Mouse (Mus musculus) limb, embryonic 15.5 days (tissue): ENCODE results near the gene Clec4a1. TPM values are rescaled to one million over a fixed set of nuclear protein-coding genes. Genes with fewer than 3 reads are reported as not detected.

Experiments used
- ATAC-seq: fragments of 200-750 bp; cut with Nextera tagmentation; 2 replicates; pipeline ENCODE4 v1.8.0; 2017; ENCODE audit warnings: low read depth, moderate TSS enrichment; ENCODE audit not compliant: insufficient number of reproducible peaks, low FRiP score, low TSS enrichment
- H3K27ac ChIP-seq: fragments of 300-500 bp; sonication (generic); 2 replicates; pipeline ENCODE4 v1.5.1; 2015; ENCODE audit warnings: moderate library complexity, mild to moderate bottlenecking, inconsistent platforms
- H3K27me3 ChIP-seq: fragments of 300-500 bp; sonication (generic); 2 replicates; pipeline ENCODE4 v1.6.1; 2015; ENCODE audit warnings: inconsistent platforms
- H3K36me3 ChIP-seq: fragments of 300-500 bp; sonication (generic); 2 replicates; pipeline ENCODE4 v1.6.1; 2015; ENCODE audit warnings: inconsistent platforms
- H3K4me1 ChIP-seq: fragments of 300-500 bp; sonication (generic); 2 replicates; pipeline ENCODE4 v1.6.1; 2015; ENCODE audit warnings: inconsistent platforms
- H3K4me2 ChIP-seq: fragments of 300-500 bp; sonication (generic); 2 replicates; pipeline ENCODE4 v1.6.1; 2015; ENCODE audit warnings: mild to moderate bottlenecking, inconsistent platforms
- H3K4me3 ChIP-seq: fragments of 300-500 bp; sonication (generic); 2 replicates; pipeline ENCODE4 v1.5.1; 2015; ENCODE audit warnings: mild to moderate bottlenecking, inconsistent platforms
- H3K9ac ChIP-seq: fragments of 300-500 bp; sonication (generic); 2 replicates; pipeline ENCODE4 v1.6.1; 2015; ENCODE audit warnings: inconsistent platforms
- H3K9me3 ChIP-seq: fragments of 300-500 bp; sonication (generic); 2 replicates; pipeline ENCODE4 v1.6.1; 2016; ENCODE audit warnings: inconsistent platforms
- WGBS: fragments of 180-500 bp; shearing (Covaris S2); methylation state at CpG from one replicate; pipeline ENCODE4 v1.1.7; 2015; 5-methylcytosine and 5-hydroxymethylcytosine counted together
- polyA plus RNA-seq: library from polyadenylated mRNA; unstranded; fragments of >200 nt; fragmentation: Nextera tagmentation; extraction: Ambion mirVana; gene quantifications from 2 replicates; pipeline ENCODE4 v1.2.1, GENCODE M21; 2015

Gene Clec4a1
- polyA plus RNA-seq, 1 experiment from 2014 or later, result 4.4 TPM

GRCm38 (mm10) chr6:122934845-122935244 lies 13.2 kb downstream of the Clec4a1 start:
- no peak for ATAC-seq
- H3K9ac ChIP-seq, result no peak overlapping the region
- H3K4me3 ChIP-seq, result no peak overlapping the region
- H3K4me2 ChIP-seq, result no peak overlapping the region
- no peaks in the 10 kb centered on the region for H3K36me3 ChIP-seq
- H3K27me3 ChIP-seq, result no peaks in the 10 kb centered on the region
- no peaks in the 10 kb centered on the region for H3K9me3 ChIP-seq
- no peaks in the 10 kb centered on the region for H3K4me1 ChIP-seq
- 83% methylated on average over 3 of the region's 3 CpGs for WGBS
- no peak overlapping the region for H3K27ac ChIP-seq

- Histone ChIP-seq H3K4me1 (no peaks in the 10 kb centered on the region), H3K9ac (no peak overlapping the region), H3K9me3 (no peaks in the 10 kb centered on the region), H3K27ac (no peak overlapping the region), H3K4me2 (no peak overlapping the region), H3K27me3 (no peaks in the 10 kb centered on the region), H3K4me3 (no peak overlapping the region), H3K36me3 (no peaks in the 10 kb centered on the region)
- no peak for ATAC-seq
- WGBS, result 79% methylated on average over 5 of the region's 5 CpGs
Observed at GRCm38 (mm10) chr6:122939618-122940017, 18.0 kb downstream of the Clec4a1 start.

- H3K4me1 ChIP-seq, result no peaks in the 10 kb centered on the region
- H3K27me3 ChIP-seq, result no peaks in the 10 kb centered on the region
- H3K27ac ChIP-seq, result no peak overlapping the region
- no peak overlapping the region for H3K9ac ChIP-seq
- H3K9me3 ChIP-seq, result no peaks in the 10 kb centered on the region
- H3K4me3 ChIP-seq, result no peak overlapping the region
- WGBS, result 79% methylated on average over 2 of the region's 2 CpGs
- ATAC-seq, result no peak
- H3K4me2 ChIP-seq, result no peak overlapping the region
- H3K36me3 ChIP-seq, result no peaks in the 10 kb centered on the region
Observed at GRCm38 (mm10) chr6:122946760-122947159, 25.1 kb downstream of the Clec4a1 start.

GRCm38 (mm10) chr6:122952401-122952800 lies 30.8 kb downstream of the Clec4a1 start, which contains the start of gene Clec4a3:
Gene Clec4a3 (plus strand): TSS chr6:122952515.
- Histone ChIP-seq H3K9me3 (no peaks in the 10 kb centered on the region), H3K9ac (no peak within 1 kb of the TSS), H3K4me1 (no peaks in the 10 kb centered on the region), H3K27ac (no peak within 1 kb of the TSS), H3K36me3 (no peaks in the 10 kb centered on the region), H3K4me3 (no peak within 1 kb of the TSS), H3K27me3 (no peaks in the 10 kb centered on the region), H3K4me2 (no peak within 1 kb of the TSS)
- no peak for ATAC-seq
- WGBS, result 85% methylated on average over 8 of the region's 8 CpGs

- H3K4me2 ChIP-seq, result no peak overlapping the region
- H3K9me3 ChIP-seq, result no peaks in the 10 kb centered on the region
- H3K36me3 ChIP-seq, result no peaks in the 10 kb centered on the region
- H3K9ac ChIP-seq, result no peak overlapping the region
- no peak for ATAC-seq
- H3K27ac ChIP-seq, result no peak overlapping the region
- H3K4me3 ChIP-seq, result no peak overlapping the region
- 69% methylated on average over 2 of the region's 2 CpGs for WGBS
- no peaks in the 10 kb centered on the region for H3K4me1 ChIP-seq
- H3K27me3 ChIP-seq, result no peaks in the 10 kb centered on the region
Observed at GRCm38 (mm10) chr6:122964562-122964961, 42.9 kb downstream of the Clec4a1 start.

- no peak for ATAC-seq
- no peaks in the 10 kb centered on the region for H3K27me3 ChIP-seq
- H3K9me3 ChIP-seq, result no peaks in the 10 kb centered on the region
- H3K4me3 ChIP-seq, result no peak overlapping the region
- no peak overlapping the region for H3K4me2 ChIP-seq
- 91% methylated on average over 2 of the region's 2 CpGs for WGBS
- no peaks in the 10 kb centered on the region for H3K4me1 ChIP-seq
- no peaks in the 10 kb centered on the region for H3K36me3 ChIP-seq
- no peak overlapping the region for H3K9ac ChIP-seq
- H3K27ac ChIP-seq, result no peak overlapping the region
Observed at GRCm38 (mm10) chr6:122969048-122969447, 47.4 kb downstream of the Clec4a1 start.

Other genes with a start within 250 kb of the Clec4a1 start
- 0.17 and 0.20 TPM in 2 replicates for gene Nanog, start 214.4 kb upstream of the Clec4a1 start, polyA plus RNA-seq
- gene Slc2a3, start 120.2 kb upstream of the Clec4a1 start, polyA plus RNA-seq, result 91.6 and 100 TPM in 2 replicates
- 6.7 and 7.1 TPM in 2 replicates for gene Foxj2, start 101.9 kb upstream of the Clec4a1 start, polyA plus RNA-seq
- gene C3ar1, start 65.7 kb upstream of the Clec4a1 start, polyA plus RNA-seq, result 3.9 and 4.6 TPM in 2 replicates
- gene Necap1, start 47.4 kb upstream of the Clec4a1 start, polyA plus RNA-seq, result 59.4 and 61.7 TPM in 2 replicates
- 4.9 and 5.4 TPM in 2 replicates for gene Clec4a3, start 30.7 kb downstream of the Clec4a1 start, polyA plus RNA-seq
- gene Clec4a4, start 68.5 kb downstream of the Clec4a1 start, polyA plus RNA-seq, result not detected in 2 replicates
- gene Clec4b1, start 128.1 kb downstream of the Clec4a1 start, polyA plus RNA-seq, result not detected in 2 replicates
- gene Clec4a2, start 184.6 kb downstream of the Clec4a1 start, polyA plus RNA-seq, result 5.5 and 6.2 TPM in 2 replicates